Mouse (Mus musculus): ENCODE results near the gene Cntnap2. TPM values are rescaled to one million over a fixed set of nuclear protein-coding genes. Genes with fewer than 3 reads are reported as not detected.

Cntnap2 gene
- polyA plus RNA-seq, 1 experiment from 2014 or later, result 54.5 TPM

GRCm38 (mm10) chr6:46675081-46675480 is 1615.9 kb downstream of the Cntnap2 start:
- Histone ChIP-seq H3K9ac (replicated peaks; ENCODE audit: low read length) (no peak overlapping the region), H3K4me2 (ENCODE audit: low read length) (no peak overlapping the region), H3K36me3 (ENCODE audit: control insufficient read depth, insufficient read depth, low read length) (no peaks in the 10 kb centered on the region), H3K9me3 (ENCODE audit: control insufficient read depth, low read length) (no peaks in the 10 kb centered on the region), H3K27ac (replicated peaks; ENCODE audit: low read depth, low read length) (no peak overlapping the region), H3K4me1 (ENCODE audit: control insufficient read depth, insufficient read depth, low read length) (no peaks in the 10 kb centered on the region), H3K27me3 (ENCODE audit: control insufficient read depth, insufficient read depth, low read length) (no peaks in the 10 kb centered on the region), H3K4me3 (replicated peaks; ENCODE audit: low read depth, low read length) (no peak overlapping the region)
- 86% methylated on average over 2 of the region's 2 CpGs for WGBS
- ATAC-seq (ENCODE audit: low FRiP score, low TSS enrichment) (no peak), DNase-seq (no peak)

- 79% methylated on average over 4 of the region's 4 CpGs for WGBS
- DNase-seq, result no peak
- Histone ChIP-seq H3K27ac (replicated peaks; ENCODE audit: low read depth, low read length) (no peak overlapping the region), H3K9me3 (ENCODE audit: control insufficient read depth, low read length) (no peaks in the 10 kb centered on the region), H3K36me3 (ENCODE audit: control insufficient read depth, insufficient read depth, low read length) (no peaks in the 10 kb centered on the region), H3K4me3 (replicated peaks; ENCODE audit: low read depth, low read length) (no peak overlapping the region), H3K9ac (replicated peaks; ENCODE audit: low read length) (no peak overlapping the region), H3K4me2 (ENCODE audit: low read length) (no peak overlapping the region), H3K4me1 (ENCODE audit: control insufficient read depth, insufficient read depth, low read length) (no peaks in the 10 kb centered on the region), H3K27me3 (ENCODE audit: control insufficient read depth, insufficient read depth, low read length) (no peaks in the 10 kb centered on the region)
- ATAC-seq (ENCODE audit: low FRiP score, low TSS enrichment), result no peak
Measured at GRCm38 (mm10) chr6:46675621-46676020, 1616.5 kb downstream of the Cntnap2 start.

GRCm38 (mm10) chr6:46696187-46696586 is 1637.0 kb downstream of the Cntnap2 start:
- DNase-seq, result no peak
- H3K4me2 ChIP-seq (ENCODE audit: low read length), result no peak overlapping the region
- WGBS, result 80% methylated on average over 1 of the region's 1 CpGs

GRCm38 (mm10) chr6:46699343-46699742 is 1640.2 kb downstream of the Cntnap2 start:
- Histone ChIP-seq H3K27ac (replicated peaks; ENCODE audit: low read depth, low read length) (no peak overlapping the region), H3K27me3 (ENCODE audit: control insufficient read depth, insufficient read depth, low read length) (no peaks in the 10 kb centered on the region), H3K4me1 (ENCODE audit: control insufficient read depth, insufficient read depth, low read length) (no peaks in the 10 kb centered on the region), H3K4me3 (replicated peaks; ENCODE audit: low read depth, low read length) (no peak overlapping the region), H3K9ac (replicated peaks; ENCODE audit: low read length) (no peak overlapping the region), H3K9me3 (ENCODE audit: control insufficient read depth, low read length) (no peaks in the 10 kb centered on the region), H3K36me3 (ENCODE audit: control insufficient read depth, insufficient read depth, low read length) (no peaks in the 10 kb centered on the region), H3K4me2 (ENCODE audit: low read length) (no peak overlapping the region)
- DNase-seq (no peak), ATAC-seq (ENCODE audit: low FRiP score, low TSS enrichment) (no peak)
- WGBS, result 82% methylated on average over 2 of the region's 2 CpGs

More at GRCm38 (mm10) chr6:46696187-46696586, 1637.0 kb downstream of the Cntnap2 start:
- H3K9ac ChIP-seq (replicated peaks; ENCODE audit: low read length), result no peak overlapping the region
- H3K36me3 ChIP-seq (ENCODE audit: control insufficient read depth, insufficient read depth, low read length), result no peaks in the 10 kb centered on the region
- H3K4me3 ChIP-seq (replicated peaks; ENCODE audit: low read depth, low read length), result no peak overlapping the region
- H3K27me3 ChIP-seq (ENCODE audit: control insufficient read depth, insufficient read depth, low read length), result no peaks in the 10 kb centered on the region
- H3K9me3 ChIP-seq (ENCODE audit: control insufficient read depth, low read length), result no peaks in the 10 kb centered on the region
- H3K4me1 ChIP-seq (ENCODE audit: control insufficient read depth, insufficient read depth, low read length), result no peaks in the 10 kb centered on the region
- H3K27ac ChIP-seq (replicated peaks; ENCODE audit: low read depth, low read length), result no peak overlapping the region
- no peak for ATAC-seq (ENCODE audit: low FRiP score, low TSS enrichment)

GRCm38 (mm10) chr6:46704293-46705170 is 1645.4 kb downstream of the Cntnap2 start:
- no peak for DNase-seq
- WGBS, result 88% methylated on average over 7 of the region's 7 CpGs

GRCm38 (mm10) chr6:46705926-46706325 is 1646.8 kb downstream of the Cntnap2 start:
- H3K4me3 ChIP-seq (replicated peaks; ENCODE audit: low read depth, low read length), result no peak overlapping the region
- H3K9ac ChIP-seq (replicated peaks; ENCODE audit: low read length), result no peak overlapping the region
- no peaks in the 10 kb centered on the region for H3K27me3 ChIP-seq (ENCODE audit: control insufficient read depth, insufficient read depth, low read length)
- H3K9me3 ChIP-seq (ENCODE audit: control insufficient read depth, low read length), result no peaks in the 10 kb centered on the region
- no peak overlapping the region for H3K4me2 ChIP-seq (ENCODE audit: low read length)
- DNase-seq (no peak), ATAC-seq (ENCODE audit: low FRiP score, low TSS enrichment) (no peak)
- H3K36me3 ChIP-seq (ENCODE audit: control insufficient read depth, insufficient read depth, low read length), result no peaks in the 10 kb centered on the region
- no peaks in the 10 kb centered on the region for H3K4me1 ChIP-seq (ENCODE audit: control insufficient read depth, insufficient read depth, low read length)
- H3K27ac ChIP-seq (replicated peaks; ENCODE audit: low read depth, low read length), result no peak overlapping the region
- 90% methylated on average over 3 of the region's 3 CpGs for WGBS

More at GRCm38 (mm10) chr6:46704293-46705170, 1645.4 kb downstream of the Cntnap2 start:
- no peak overlapping the region for H3K9ac ChIP-seq (replicated peaks; ENCODE audit: low read length)
- no peaks in the 10 kb centered on the region for H3K4me1 ChIP-seq (ENCODE audit: control insufficient read depth, insufficient read depth, low read length)
- no peak overlapping the region for H3K4me3 ChIP-seq (replicated peaks; ENCODE audit: low read depth, low read length)
- H3K4me2 ChIP-seq (ENCODE audit: low read length), result no peak overlapping the region
- no peaks in the 10 kb centered on the region for H3K27me3 ChIP-seq (ENCODE audit: control insufficient read depth, insufficient read depth, low read length)
- no peaks in the 10 kb centered on the region for H3K36me3 ChIP-seq (ENCODE audit: control insufficient read depth, insufficient read depth, low read length)
- no peak overlapping the region for H3K27ac ChIP-seq (replicated peaks; ENCODE audit: low read depth, low read length)
- ATAC-seq (ENCODE audit: low FRiP score, low TSS enrichment), result no peak
- no peaks in the 10 kb centered on the region for H3K9me3 ChIP-seq (ENCODE audit: control insufficient read depth, low read length)

GRCm38 (mm10) chr6:46716576-46716975 is 1657.4 kb downstream of the Cntnap2 start:
- no peaks in the 10 kb centered on the region for H3K36me3 ChIP-seq (ENCODE audit: control insufficient read depth, insufficient read depth, low read length)
- 80% methylated on average over 2 of the region's 2 CpGs for WGBS
- no peak overlapping the region for H3K4me2 ChIP-seq (ENCODE audit: low read length)
- H3K4me3 ChIP-seq (replicated peaks; ENCODE audit: low read depth, low read length), result no peak overlapping the region
- no peaks in the 10 kb centered on the region for H3K27me3 ChIP-seq (ENCODE audit: control insufficient read depth, insufficient read depth, low read length)
- no peak for ATAC-seq (ENCODE audit: low FRiP score, low TSS enrichment)
- DNase-seq, result no peak
- no peak overlapping the region for H3K9ac ChIP-seq (replicated peaks; ENCODE audit: low read length)
- no peaks in the 10 kb centered on the region for H3K9me3 ChIP-seq (ENCODE audit: control insufficient read depth, low read length)
- no peak overlapping the region for H3K27ac ChIP-seq (replicated peaks; ENCODE audit: low read depth, low read length)
- no peaks in the 10 kb centered on the region for H3K4me1 ChIP-seq (ENCODE audit: control insufficient read depth, insufficient read depth, low read length)

- no peaks in the 10 kb centered on the region for H3K9me3 ChIP-seq (ENCODE audit: control insufficient read depth, low read length)
- DNase-seq, result no peak
- H3K27me3 ChIP-seq (ENCODE audit: control insufficient read depth, insufficient read depth, low read length), result no peaks in the 10 kb centered on the region
Measured at GRCm38 (mm10) chr6:46733794-46734193, 1674.6 kb downstream of the Cntnap2 start.

GRCm38 (mm10) chr6:46748448-46748847 is 1689.3 kb downstream of the Cntnap2 start:
- no peak overlapping the region for H3K27ac ChIP-seq (replicated peaks; ENCODE audit: low read depth, low read length)
- no peak overlapping the region for H3K9ac ChIP-seq (replicated peaks; ENCODE audit: low read length)
- H3K27me3 ChIP-seq (ENCODE audit: control insufficient read depth, insufficient read depth, low read length), result no peaks in the 10 kb centered on the region
- no peaks in the 10 kb centered on the region for H3K36me3 ChIP-seq (ENCODE audit: control insufficient read depth, insufficient read depth, low read length)
- no peaks in the 10 kb centered on the region for H3K4me1 ChIP-seq (ENCODE audit: control insufficient read depth, insufficient read depth, low read length)
- ATAC-seq (ENCODE audit: low FRiP score, low TSS enrichment), result no peak
- H3K9me3 ChIP-seq (ENCODE audit: control insufficient read depth, low read length), result no peaks in the 10 kb centered on the region
- no peak for DNase-seq
- H3K4me3 ChIP-seq (replicated peaks; ENCODE audit: low read depth, low read length), result no peak overlapping the region
- no peak overlapping the region for H3K4me2 ChIP-seq (ENCODE audit: low read length)

More at GRCm38 (mm10) chr6:46733794-46734193, 1674.6 kb downstream of the Cntnap2 start:
- H3K9ac ChIP-seq (replicated peaks; ENCODE audit: low read length), result no peak overlapping the region
- no peak overlapping the region for H3K4me2 ChIP-seq (ENCODE audit: low read length)
- no peak overlapping the region for H3K27ac ChIP-seq (replicated peaks; ENCODE audit: low read depth, low read length)
- no peak overlapping the region for H3K4me3 ChIP-seq (replicated peaks; ENCODE audit: low read depth, low read length)
- H3K4me1 ChIP-seq (ENCODE audit: control insufficient read depth, insufficient read depth, low read length), result no peaks in the 10 kb centered on the region
- ATAC-seq (ENCODE audit: low FRiP score, low TSS enrichment), result no peak
- H3K36me3 ChIP-seq (ENCODE audit: control insufficient read depth, insufficient read depth, low read length), result no peaks in the 10 kb centered on the region

All from midbrain, embryonic 14.5 days (tissue).